Mouse (Mus musculus): ENCODE measurements around the gene Adamts4. TPM values are rescaled to one million over a fixed set of nuclear protein-coding genes. Genes with fewer than 3 reads are reported as not detected.

The Adamts4 gene
- polyA plus RNA-seq, 1 experiment from 2014 or later = 7.2 TPM

GRCm38 (mm10) chr1:171271622-171272021 lies 21.4 kb downstream of the Adamts4 start:
- no peaks in the 10 kb centered on the region for H3K27me3 ChIP-seq (replicated peaks; ENCODE audit: control insufficient read depth, insufficient read depth, low read length)
- H3K9me3 ChIP-seq (ENCODE audit: control insufficient read depth, low read length) = no peaks in the 10 kb centered on the region
- no peak overlapping the region for H3K4me3 ChIP-seq (replicated peaks; ENCODE audit: low read length)
- no peak overlapping the region for H3K27ac ChIP-seq (ENCODE audit: low read length)
- no peak for ATAC-seq
- H3K4me1 ChIP-seq (replicated peaks; ENCODE audit: control insufficient read depth, insufficient read depth, low read length) = peaks cover 22% of the 10 kb centered on the region
- 77% methylated on average over 10 of the region's 10 CpGs for WGBS
- H3K4me2 ChIP-seq (ENCODE audit: low read length) = peak overlapping the region; percentile 92
- peaks cover 22% of the 10 kb centered on the region for H3K36me3 ChIP-seq (ENCODE audit: control insufficient read depth, insufficient read depth)
- H3K9ac ChIP-seq (replicated peaks; ENCODE audit: low read depth, low read length) = no peak overlapping the region

GRCm38 (mm10) chr1:171272086-171272485 lies 21.9 kb downstream of the Adamts4 start:
- no peak for ATAC-seq
- WGBS = 94% methylated on average over 3 of the region's 3 CpGs
- peaks cover 26% of the 10 kb centered on the region for H3K36me3 ChIP-seq (ENCODE audit: control insufficient read depth, insufficient read depth)

GRCm38 (mm10) chr1:171274171-171274570 lies 23.9 kb downstream of the Adamts4 start:
- H3K4me2 ChIP-seq (ENCODE audit: low read length) = no peak overlapping the region
- H3K4me1 ChIP-seq (replicated peaks; ENCODE audit: control insufficient read depth, insufficient read depth, low read length) = peaks cover 22% of the 10 kb centered on the region
- H3K27ac ChIP-seq (ENCODE audit: low read length) = no peak overlapping the region
- H3K36me3 ChIP-seq (ENCODE audit: control insufficient read depth, insufficient read depth) = peaks cover 26% of the 10 kb centered on the region
- no peaks in the 10 kb centered on the region for H3K9me3 ChIP-seq (ENCODE audit: control insufficient read depth, low read length)
- no peak overlapping the region for H3K4me3 ChIP-seq (replicated peaks; ENCODE audit: low read length)
- WGBS = 90% methylated on average over 12 of the region's 12 CpGs
- ATAC-seq = no peak
- H3K27me3 ChIP-seq (replicated peaks; ENCODE audit: control insufficient read depth, insufficient read depth, low read length) = no peaks in the 10 kb centered on the region
- no peak overlapping the region for H3K9ac ChIP-seq (replicated peaks; ENCODE audit: low read depth, low read length)

More at GRCm38 (mm10) chr1:171272086-171272485, 21.9 kb downstream of the Adamts4 start:
- Histone ChIP-seq H3K4me2 (ENCODE audit: low read length) (no peak overlapping the region), H3K9ac (replicated peaks; ENCODE audit: low read depth, low read length) (no peak overlapping the region), H3K9me3 (ENCODE audit: control insufficient read depth, low read length) (no peaks in the 10 kb centered on the region), H3K4me1 (replicated peaks; ENCODE audit: control insufficient read depth, insufficient read depth, low read length) (peaks cover 22% of the 10 kb centered on the region), H3K4me3 (replicated peaks; ENCODE audit: low read length) (no peak overlapping the region), H3K27ac (ENCODE audit: low read length) (no peak overlapping the region), H3K27me3 (replicated peaks; ENCODE audit: control insufficient read depth, insufficient read depth, low read length) (no peaks in the 10 kb centered on the region)

GRCm38 (mm10) chr1:171275144-171275734 lies 25.0 kb downstream of the Adamts4 start:
- Histone ChIP-seq H3K36me3 (ENCODE audit: control insufficient read depth, insufficient read depth) (peaks cover 26% of the 10 kb centered on the region), H3K4me2 (ENCODE audit: low read length) (no peak overlapping the region), H3K27ac (ENCODE audit: low read length) (no peak overlapping the region), H3K9ac (replicated peaks; ENCODE audit: low read depth, low read length) (no peak overlapping the region), H3K4me1 (replicated peaks; ENCODE audit: control insufficient read depth, insufficient read depth, low read length) (peaks cover 23% of the 10 kb centered on the region), H3K27me3 (replicated peaks; ENCODE audit: control insufficient read depth, insufficient read depth, low read length) (no peaks in the 10 kb centered on the region), H3K9me3 (ENCODE audit: control insufficient read depth, low read length) (no peaks in the 10 kb centered on the region), H3K4me3 (replicated peaks; ENCODE audit: low read length) (no peak overlapping the region)
- 70% methylated on average over 11 of the region's 11 CpGs for WGBS
- no peak for ATAC-seq

- ATAC-seq = no peak
- WGBS = 96% methylated on average over 14 of the region's 14 CpGs
- Histone ChIP-seq H3K9ac (replicated peaks; ENCODE audit: low read depth, low read length) (no peak overlapping the region), H3K27ac (ENCODE audit: low read length) (no peak overlapping the region), H3K9me3 (ENCODE audit: control insufficient read depth, low read length) (no peaks in the 10 kb centered on the region), H3K36me3 (ENCODE audit: control insufficient read depth, insufficient read depth) (peaks cover 26% of the 10 kb centered on the region), H3K4me1 (replicated peaks; ENCODE audit: control insufficient read depth, insufficient read depth, low read length) (peaks cover 20% of the 10 kb centered on the region), H3K4me2 (ENCODE audit: low read length) (no peak overlapping the region), H3K4me3 (replicated peaks; ENCODE audit: low read length) (no peak overlapping the region), H3K27me3 (replicated peaks; ENCODE audit: control insufficient read depth, insufficient read depth, low read length) (no peaks in the 10 kb centered on the region)
These were observed 26.0 kb downstream of the Adamts4 start for GRCm38 (mm10) chr1:171276110-171276748.

GRCm38 (mm10) chr1:171277736-171278135 lies 27.5 kb downstream of the Adamts4 start:
- Histone ChIP-seq H3K27ac (ENCODE audit: low read length) (no peak overlapping the region), H3K36me3 (ENCODE audit: control insufficient read depth, insufficient read depth) (peaks cover 22% of the 10 kb centered on the region), H3K4me3 (replicated peaks; ENCODE audit: low read length) (no peak overlapping the region), H3K4me1 (replicated peaks; ENCODE audit: control insufficient read depth, insufficient read depth, low read length) (peaks cover 18% of the 10 kb centered on the region), H3K4me2 (ENCODE audit: low read length) (no peak overlapping the region), H3K9ac (replicated peaks; ENCODE audit: low read depth, low read length) (no peak overlapping the region), H3K27me3 (replicated peaks; ENCODE audit: control insufficient read depth, insufficient read depth, low read length) (no peaks in the 10 kb centered on the region), H3K9me3 (ENCODE audit: control insufficient read depth, low read length) (no peaks in the 10 kb centered on the region)
- 90% methylated on average over 10 of the region's 10 CpGs for WGBS
- ATAC-seq = no peak

- ATAC-seq = no peak
- H3K4me2 ChIP-seq (ENCODE audit: low read length) = no peak overlapping the region
- H3K36me3 ChIP-seq (ENCODE audit: control insufficient read depth, insufficient read depth) = peaks cover 22% of the 10 kb centered on the region
- no peak overlapping the region for H3K4me3 ChIP-seq (replicated peaks; ENCODE audit: low read length)
- H3K9ac ChIP-seq (replicated peaks; ENCODE audit: low read depth, low read length) = no peak overlapping the region
- peaks cover 18% of the 10 kb centered on the region for H3K4me1 ChIP-seq (replicated peaks; ENCODE audit: control insufficient read depth, insufficient read depth, low read length)
- no peaks in the 10 kb centered on the region for H3K9me3 ChIP-seq (ENCODE audit: control insufficient read depth, low read length)
- no peak overlapping the region for H3K27ac ChIP-seq (ENCODE audit: low read length)
- 95% methylated on average over 8 of the region's 8 CpGs for WGBS
- no peaks in the 10 kb centered on the region for H3K27me3 ChIP-seq (replicated peaks; ENCODE audit: control insufficient read depth, insufficient read depth, low read length)
These were observed 28.2 kb downstream of the Adamts4 start for GRCm38 (mm10) chr1:171278436-171278835.

- Histone ChIP-seq H3K4me1 (replicated peaks; ENCODE audit: control insufficient read depth, insufficient read depth, low read length) (peaks cover 18% of the 10 kb centered on the region), H3K9ac (replicated peaks; ENCODE audit: low read depth, low read length) (no peak overlapping the region), H3K9me3 (ENCODE audit: control insufficient read depth, low read length) (no peaks in the 10 kb centered on the region), H3K4me3 (replicated peaks; ENCODE audit: low read length) (no peak overlapping the region), H3K4me2 (ENCODE audit: low read length) (no peak overlapping the region), H3K36me3 (ENCODE audit: control insufficient read depth, insufficient read depth) (peaks cover 20% of the 10 kb centered on the region), H3K27ac (ENCODE audit: low read length) (no peak overlapping the region), H3K27me3 (replicated peaks; ENCODE audit: control insufficient read depth, insufficient read depth, low read length) (no peaks in the 10 kb centered on the region)
- 90% methylated on average over 14 of the region's 14 CpGs for WGBS
- no peak for ATAC-seq
These were observed 28.9 kb downstream of the Adamts4 start for GRCm38 (mm10) chr1:171279012-171279705.

- H3K9ac ChIP-seq (replicated peaks; ENCODE audit: low read depth, low read length) = no peak overlapping the region
- ATAC-seq = no peak
- no peak overlapping the region for H3K27ac ChIP-seq (ENCODE audit: low read length)
- no peaks in the 10 kb centered on the region for H3K27me3 ChIP-seq (replicated peaks; ENCODE audit: control insufficient read depth, insufficient read depth, low read length)
- H3K4me1 ChIP-seq (replicated peaks; ENCODE audit: control insufficient read depth, insufficient read depth, low read length) = peaks cover 18% of the 10 kb centered on the region
- no peak overlapping the region for H3K4me3 ChIP-seq (replicated peaks; ENCODE audit: low read length)
- 46% methylated on average over 5 of the region's 5 CpGs for WGBS
- peaks cover 18% of the 10 kb centered on the region for H3K36me3 ChIP-seq (ENCODE audit: control insufficient read depth, insufficient read depth)
- H3K9me3 ChIP-seq (ENCODE audit: control insufficient read depth, low read length) = no peaks in the 10 kb centered on the region
- peak overlapping the region; percentile 84 for H3K4me2 ChIP-seq (ENCODE audit: low read length)
These were observed 29.5 kb downstream of the Adamts4 start for GRCm38 (mm10) chr1:171279721-171280120.

All from forebrain, embryonic 16.5 days (tissue).